Mouse (Mus musculus) ES-E14 (cell line): ENCODE measurements around the gene Adh7.

Experiments
- CHD2 ChIP-seq: IDR thresholded peaks from 2 replicates; pipeline ENCODE4 v1.6.1; 2014; ENCODE audit warnings: mild to moderate bottlenecking, low read depth, low read length, inconsistent platforms
- HCFC1 ChIP-seq: IDR thresholded peaks from 2 replicates; pipeline ENCODE4 v1.6.1; 2012; ENCODE audit warnings: low read length, inconsistent platforms, borderline replicate concordance; ENCODE audit not compliant: insufficient read depth
- MAFK ChIP-seq: IDR thresholded peaks from 2 replicates; pipeline ENCODE4 v1.6.1; 2014; ENCODE audit warnings: mild to moderate bottlenecking, low read depth, low read length, inconsistent platforms; ENCODE audit not compliant: insufficient read depth
- ZC3H11A ChIP-seq: IDR thresholded peaks from 2 replicates; pipeline ENCODE4 v1.6.1; 2012; ENCODE audit warnings: low read depth, mild to moderate bottlenecking, inconsistent platforms, low read length, borderline replicate concordance
- ZNF384 ChIP-seq: IDR thresholded peaks from 2 replicates; pipeline ENCODE4 v1.6.1; 2012; ENCODE audit warnings: low read depth, low read length, inconsistent platforms

- TF ChIP-seq ZNF384 (no peak), HCFC1 (no peak), ZC3H11A (no peak), MAFK (no peak), CHD2 (no peak)
Observed at GRCm38 (mm10) chr3:138244338-138244874, 26.8 kb downstream of the Adh7 start.
